Mouse (Mus musculus): ENCODE data around the gene Hs3st3b1. TPM values are rescaled to one million over a fixed set of nuclear protein-coding genes. Genes with fewer than 3 reads are reported as not detected.

Hs3st3b1 gene
- 25.7 and 27.1 TPM in 2 replicates for polyA plus RNA-seq (2015; fragmentation: Nextera tagmentation; extraction: Ambion mirVana)

GRCm38 (mm10) chr11:63922091-63922621 lies at the start of gene Hs3st3b1:
Gene Hs3st3b1 (minus strand): TSS chr11:63922290.
- H3K9me3 ChIP-seq (replicated peaks; ENCODE audit: low read length) = no peaks in the 10 kb centered on the region
- DNase-seq (ENCODE audit: low spot score) = peak; percentile 97
- H3K27ac ChIP-seq = peak within 1 kb of the TSS; percentile 68
- TF ChIP-seq CTCF (IDR thresholded peaks at IDR 0.05; ENCODE audit: low read depth) = no peak
- H3K4me2 ChIP-seq (ENCODE audit: low read length) = peak within 1 kb of the TSS; percentile 73
- under 1% methylated on average over 43 of the region's 43 CpGs for WGBS
- H3K4me1 ChIP-seq (replicated peaks; ENCODE audit: insufficient read depth, low read length) = peaks cover 18% of the 10 kb centered on the region; the same call in 1 of the 2 replicates
- peak; percentile 92 for ATAC-seq (replicated peaks; ENCODE audit: low FRiP score, low read depth)
- H3K4me3 ChIP-seq (replicated peaks; ENCODE audit: low read depth, low read length) = peak within 1 kb of the TSS; percentile 48
- H3K9ac ChIP-seq (ENCODE audit: low read depth, low read length) = peak within 1 kb of the TSS; percentile 72
- H3K27me3 ChIP-seq (ENCODE audit: insufficient read depth, low read length) = peaks cover 16% of the 10 kb centered on the region; the same call in 1 of the 2 replicates
- no peaks in the 10 kb centered on the region for H3K36me3 ChIP-seq (ENCODE audit: insufficient read depth, low read length)

GRCm38 (mm10) chr11:63971462-63971861 lies 49.4 kb upstream of the Hs3st3b1 start:
- Histone ChIP-seq H3K9me3 (replicated peaks; ENCODE audit: low read length) (no peaks in the 10 kb centered on the region), H3K4me1 (replicated peaks; ENCODE audit: insufficient read depth, low read length) (0 out of 2 replicates have a peak, but pooled peaks cover 5% of the 10 kb centered on the region), H3K9ac (ENCODE audit: low read depth, low read length) (no peak overlapping the region), H3K27me3 (ENCODE audit: insufficient read depth, low read length) (no peaks in the 10 kb centered on the region), H3K36me3 (ENCODE audit: insufficient read depth, low read length) (peaks cover 7% of the 10 kb centered on the region; the same call in 1 of the 2 replicates), H3K4me3 (replicated peaks; ENCODE audit: low read depth, low read length) (no peak overlapping the region), H3K27ac (no peak overlapping the region), H3K4me2 (ENCODE audit: low read length) (no peak overlapping the region)
- ATAC-seq (replicated peaks; ENCODE audit: low FRiP score, low read depth) = no peak; the same call in 1 of the 2 replicates
- 82% methylated on average over 9 of the region's 9 CpGs for WGBS
- no peak for TF ChIP-seq CTCF (IDR thresholded peaks at IDR 0.05; ENCODE audit: low read depth)
- DNase-seq (ENCODE audit: low spot score) = no peak

- Histone ChIP-seq H3K9me3 (replicated peaks; ENCODE audit: low read length) (no peaks in the 10 kb centered on the region), H3K36me3 (ENCODE audit: insufficient read depth, low read length) (peaks cover 7% of the 10 kb centered on the region; the same call in 1 of the 2 replicates), H3K9ac (ENCODE audit: low read depth, low read length) (no peak overlapping the region), H3K4me2 (ENCODE audit: low read length) (no peak overlapping the region), H3K4me3 (replicated peaks; ENCODE audit: low read depth, low read length) (no peak overlapping the region), H3K27me3 (ENCODE audit: insufficient read depth, low read length) (no peaks in the 10 kb centered on the region), H3K27ac (no peak overlapping the region; the same call in 1 of the 2 replicates), H3K4me1 (replicated peaks; ENCODE audit: insufficient read depth, low read length) (peaks cover 9% of the 10 kb centered on the region; the same call in 1 of the 2 replicates)
- ATAC-seq (replicated peaks; ENCODE audit: low FRiP score, low read depth) = peak; percentile 64
- DNase-seq (ENCODE audit: low spot score) = peak; percentile 73
- WGBS = 41% methylated on average over 6 of the region's 6 CpGs
- no peak for TF ChIP-seq CTCF (IDR thresholded peaks at IDR 0.05; ENCODE audit: low read depth)
Observed at GRCm38 (mm10) chr11:63970818-63971217, 48.7 kb upstream of the Hs3st3b1 start.

GRCm38 (mm10) chr11:63969205-63969910 lies 47.3 kb upstream of the Hs3st3b1 start:
- Histone ChIP-seq H3K4me2 (ENCODE audit: low read length) (no peak overlapping the region), H3K27me3 (ENCODE audit: insufficient read depth, low read length) (no peaks in the 10 kb centered on the region), H3K9me3 (replicated peaks; ENCODE audit: low read length) (no peaks in the 10 kb centered on the region), H3K4me1 (replicated peaks; ENCODE audit: insufficient read depth, low read length) (peaks cover 14% of the 10 kb centered on the region; the same call in 1 of the 2 replicates), H3K4me3 (replicated peaks; ENCODE audit: low read depth, low read length) (no peak overlapping the region), H3K27ac (no peak overlapping the region), H3K36me3 (ENCODE audit: insufficient read depth, low read length) (no peaks in the 10 kb centered on the region), H3K9ac (ENCODE audit: low read depth, low read length) (no peak overlapping the region)
- no peak for ATAC-seq (replicated peaks; ENCODE audit: low FRiP score, low read depth)
- WGBS = 57% methylated on average over 11 of the region's 11 CpGs
- no peak for DNase-seq (ENCODE audit: low spot score)
- no peak for TF ChIP-seq CTCF (IDR thresholded peaks at IDR 0.05; ENCODE audit: low read depth)

GRCm38 (mm10) chr11:63968388-63969035 lies 46.4 kb upstream of the Hs3st3b1 start:
- H3K4me1 ChIP-seq (replicated peaks; ENCODE audit: insufficient read depth, low read length) = peaks cover 14% of the 10 kb centered on the region; the same call in 1 of the 2 replicates
- H3K36me3 ChIP-seq (ENCODE audit: insufficient read depth, low read length) = no peaks in the 10 kb centered on the region
- no peaks in the 10 kb centered on the region for H3K9me3 ChIP-seq (replicated peaks; ENCODE audit: low read length)
- ATAC-seq (replicated peaks; ENCODE audit: low FRiP score, low read depth) (no peak), DNase-seq (ENCODE audit: low spot score) (no peak)
- TF ChIP-seq CTCF (IDR thresholded peaks at IDR 0.05; ENCODE audit: low read depth) = no peak
- no peak overlapping the region for H3K27ac ChIP-seq
- 58% methylated on average over 3 of the region's 3 CpGs for WGBS
- H3K4me3 ChIP-seq (replicated peaks; ENCODE audit: low read depth, low read length) = no peak overlapping the region
- H3K9ac ChIP-seq (ENCODE audit: low read depth, low read length) = no peak overlapping the region
- H3K4me2 ChIP-seq (ENCODE audit: low read length) = no peak overlapping the region
- no peaks in the 10 kb centered on the region for H3K27me3 ChIP-seq (ENCODE audit: insufficient read depth, low read length)

GRCm38 (mm10) chr11:63967641-63968387 lies 45.7 kb upstream of the Hs3st3b1 start:
- Histone ChIP-seq H3K9ac (ENCODE audit: low read depth, low read length) (no peak overlapping the region), H3K36me3 (ENCODE audit: insufficient read depth, low read length) (no peaks in the 10 kb centered on the region), H3K4me3 (replicated peaks; ENCODE audit: low read depth, low read length) (no peak overlapping the region), H3K27ac (no peak overlapping the region), H3K4me2 (ENCODE audit: low read length) (no peak overlapping the region), H3K4me1 (replicated peaks; ENCODE audit: insufficient read depth, low read length) (peaks cover 14% of the 10 kb centered on the region; the same call in 1 of the 2 replicates), H3K9me3 (replicated peaks; ENCODE audit: low read length) (no peaks in the 10 kb centered on the region), H3K27me3 (ENCODE audit: insufficient read depth, low read length) (no peaks in the 10 kb centered on the region)
- DNase-seq (ENCODE audit: low spot score) (no peak), ATAC-seq (replicated peaks; ENCODE audit: low FRiP score, low read depth) (no peak)
- TF ChIP-seq CTCF (IDR thresholded peaks at IDR 0.05; ENCODE audit: low read depth) = no peak
- WGBS = 72% methylated on average over 9 of the region's 9 CpGs
